Mouse (Mus musculus) c-Kit-positive CD71-positive TER-119-negative erythroid progenitor cells, embryonic 14.5 days (primary cell): ENCODE results near the gene Scamp2.

ENCODE experiments used
- DNase-seq: peaks from one replicate; pipeline ENCODE4 v3.0.0-alpha.2; 2013; ENCODE audit warnings: low read depth

Gene Scamp2

DNA sequence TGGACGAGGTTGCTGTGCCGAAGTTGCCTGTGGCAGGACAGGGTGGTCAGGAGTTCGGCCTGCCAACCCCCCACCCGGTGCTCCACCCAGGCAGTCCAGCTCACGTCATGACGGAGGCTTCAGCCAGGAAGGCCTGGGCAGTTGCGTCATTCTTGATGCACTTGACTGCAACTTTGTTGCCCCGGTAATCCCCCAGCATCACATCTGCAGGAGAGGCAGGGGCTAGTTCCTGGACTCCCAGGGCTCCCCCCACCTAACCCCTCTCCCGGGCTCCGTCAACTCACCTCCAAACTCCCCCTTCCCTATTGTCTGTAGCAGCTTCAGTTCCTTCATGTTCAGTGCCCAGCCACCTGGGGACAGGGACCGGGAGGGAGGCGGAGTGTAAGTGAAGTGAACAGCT is 68.0 kb downstream of the Scamp2 start:
- no peak for DNase-seq

DNA sequence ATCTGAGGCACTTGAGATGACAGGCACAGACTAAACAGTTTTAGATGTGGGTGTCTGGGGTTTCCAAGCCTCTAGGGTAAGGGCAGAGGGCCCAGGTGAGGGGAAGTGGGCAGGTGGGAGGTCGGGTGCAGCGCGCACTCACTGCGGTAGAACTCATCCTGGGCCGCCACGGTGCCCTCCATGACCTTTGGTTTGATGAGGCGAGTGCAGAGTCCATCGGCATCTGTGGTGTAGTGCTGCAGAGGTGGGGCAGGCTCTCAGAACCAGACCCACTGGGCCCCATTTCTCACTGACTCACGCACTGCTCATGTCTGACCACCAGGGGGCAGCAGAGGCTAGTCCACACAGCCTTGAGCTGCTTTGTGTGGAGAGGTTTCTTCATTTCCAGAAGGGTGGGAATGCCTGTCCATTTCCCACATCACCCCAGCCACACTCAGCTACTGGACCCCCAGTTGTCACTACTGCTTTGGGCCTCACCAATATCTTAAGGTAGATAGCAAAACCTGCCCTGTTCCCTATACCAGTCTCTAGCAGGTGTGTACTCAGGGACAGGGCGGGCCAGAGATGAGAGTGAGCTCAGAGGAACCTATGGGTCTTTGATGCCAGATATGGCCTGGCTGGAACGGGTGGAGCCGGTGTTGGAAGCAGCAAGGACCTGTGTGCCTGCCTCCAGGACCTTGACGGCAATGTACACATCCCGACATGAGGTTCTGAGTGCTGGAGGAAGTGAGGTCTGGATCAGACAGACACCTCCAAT is 68.6 kb downstream of the Scamp2 start:
- DNase-seq: no peak

DNA sequence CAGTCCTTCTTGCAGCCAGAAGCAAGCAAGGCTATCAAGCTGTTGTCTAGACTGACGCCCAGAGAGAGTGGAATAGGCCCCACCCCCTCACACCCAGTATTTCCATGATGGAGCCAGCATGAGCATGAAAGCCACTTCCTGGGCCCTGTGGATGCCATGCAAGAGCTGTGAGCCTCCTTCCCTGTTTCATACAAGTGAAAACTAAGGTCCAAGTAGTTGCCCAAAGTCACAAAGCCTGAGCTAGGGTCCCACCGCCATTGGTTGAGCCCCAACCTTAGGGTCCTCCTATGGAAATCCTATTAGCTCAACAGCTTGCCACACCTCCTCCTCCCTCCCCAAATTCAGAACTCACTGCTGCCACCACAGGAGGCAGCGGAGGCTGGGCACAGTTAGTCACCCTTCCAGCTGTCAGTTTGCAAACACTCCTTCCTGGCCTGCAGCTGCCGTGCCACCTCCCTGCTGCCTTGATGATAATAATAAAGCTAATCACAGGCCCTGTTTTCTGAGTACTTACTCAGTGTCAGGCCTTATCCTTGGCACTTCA is 72.8 kb downstream of the Scamp2 start:
- DNase-seq: no peak

DNA sequence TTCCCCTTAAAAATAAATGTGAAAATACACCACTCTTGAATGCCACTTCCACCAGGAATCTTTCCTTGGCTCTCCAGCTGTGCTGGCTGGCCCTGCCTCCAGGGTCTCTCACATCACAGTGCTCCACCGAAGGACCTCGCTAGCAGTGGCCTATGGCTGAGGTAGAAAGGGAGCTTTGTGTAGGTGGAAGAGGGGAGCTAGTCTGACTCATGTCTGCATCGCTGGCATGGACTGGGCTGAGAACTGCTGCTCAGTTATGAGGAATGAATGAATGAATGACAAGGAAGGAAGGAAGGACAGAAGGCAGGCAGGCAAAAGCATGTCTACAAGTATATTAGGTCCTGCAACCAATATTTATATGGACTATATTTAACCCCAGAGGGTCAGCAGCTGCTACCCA is 76.5 kb downstream of the Scamp2 start:
- DNase-seq: no peak

DNA sequence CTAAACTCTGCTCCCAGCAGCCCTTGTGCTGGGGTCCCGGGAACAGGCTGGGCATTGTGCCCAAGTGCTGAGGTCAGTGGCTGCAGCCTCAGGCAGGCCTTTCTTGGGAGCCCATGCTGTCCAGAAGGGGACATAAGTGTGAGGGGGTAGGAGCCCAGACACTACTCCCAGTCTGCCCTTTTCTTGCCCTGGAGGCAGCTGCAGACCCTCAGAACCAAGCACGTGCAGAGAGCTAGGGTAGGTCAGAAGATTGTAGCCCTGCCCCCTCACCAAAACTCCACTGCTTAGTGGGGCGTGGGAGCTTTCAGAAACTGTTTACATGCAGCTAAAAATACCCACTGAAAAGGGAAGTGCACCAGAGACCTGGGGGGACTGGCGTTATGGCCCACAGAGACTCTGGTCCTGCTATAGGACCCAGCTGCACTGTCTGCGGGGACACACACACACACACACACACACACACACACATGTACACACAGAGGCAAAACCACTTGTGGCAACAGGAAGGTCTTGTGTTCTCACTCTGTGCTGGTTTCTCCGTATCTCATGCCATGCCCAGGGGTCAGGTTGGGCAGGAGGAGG is 77.1 kb downstream of the Scamp2 start:
- DNase-seq: no peak
